Mouse (Mus musculus) embryonic facial prominence, embryonic 15.5 days (tissue): ENCODE data around the gene Fgf18. TPM values are rescaled to one million over a fixed set of nuclear protein-coding genes. Genes with fewer than 3 reads are reported as not detected.

ENCODE experiments used
- ATAC-seq: fragments of 200-750 bp; cut with Nextera tagmentation; 2 replicates; pipeline ENCODE4 v1.8.0; 2017; ENCODE audit warnings: low read depth, moderate TSS enrichment; ENCODE audit not compliant: insufficient number of reproducible peaks, low FRiP score, low TSS enrichment
- H3K27ac ChIP-seq: fragments of 300-500 bp; sonication (generic); replicated peaks from 2 replicates; pipeline ENCODE4 v1.5.1; 2015; ENCODE audit warnings: mild to moderate bottlenecking, inconsistent platforms
- H3K27me3 ChIP-seq: fragments of 300-500 bp; sonication (generic); 2 replicates; pipeline ENCODE4 v1.6.1; 2015; ENCODE audit warnings: inconsistent platforms
- H3K36me3 ChIP-seq: fragments of 300-500 bp; sonication (generic); 2 replicates; pipeline ENCODE4 v1.6.1; 2015; ENCODE audit warnings: mild to moderate bottlenecking, inconsistent platforms
- H3K4me1 ChIP-seq: fragments of 300-500 bp; sonication (generic); 2 replicates; pipeline ENCODE4 v1.6.1; 2015; ENCODE audit warnings: inconsistent platforms
- H3K4me2 ChIP-seq: fragments of 300-500 bp; sonication (generic); replicated peaks from 2 replicates; pipeline ENCODE4 v1.6.1; 2015; ENCODE audit warnings: mild to moderate bottlenecking, inconsistent platforms
- H3K4me3 ChIP-seq: fragments of 300-500 bp; sonication (generic); replicated peaks from 2 replicates; pipeline ENCODE4 v1.5.1; 2015; ENCODE audit warnings: mild to moderate bottlenecking, inconsistent platforms
- H3K9ac ChIP-seq: fragments of 300-500 bp; sonication (generic); 2 replicates; pipeline ENCODE4 v1.6.1; 2015; ENCODE audit warnings: inconsistent platforms
- H3K9me3 ChIP-seq: fragments of 300-500 bp; sonication (generic); replicated peaks from 2 replicates; pipeline ENCODE4 v1.6.1; 2016; ENCODE audit warnings: inconsistent platforms
- WGBS: fragments of 180-500 bp; shearing (Covaris S2); methylation state at CpG from one replicate; pipeline ENCODE4 v1.1.7; 2015; 5-methylcytosine and 5-hydroxymethylcytosine counted together
- polyA plus RNA-seq: library from polyadenylated mRNA; unstranded; fragments of >200 nt; fragmentation: Nextera tagmentation; extraction: Ambion mirVana; gene quantifications from 2 replicates; pipeline ENCODE4 v1.2.1, GENCODE M21; 2015

Gene Fgf18
- polyA plus RNA-seq, 1 experiment from 2014 or later: 10.3 TPM

- Histone ChIP-seq H3K27ac (peak within 1 kb of the TSS; percentile 97), H3K4me3 (peak within 1 kb of the TSS; percentile 99), H3K9ac (peak within 1 kb of the TSS; percentile 98), H3K4me1 (peaks cover 14% of the 10 kb centered on the region), H3K4me2 (peak within 1 kb of the TSS; percentile 73), H3K27me3 (no peaks in the 10 kb centered on the region), H3K9me3 (no peaks in the 10 kb centered on the region), H3K36me3 (peaks cover 15% of the 10 kb centered on the region)
- 3% methylated on average over 49 of the region's 49 CpGs for WGBS
- ATAC-seq: peak; percentile 98
Observed at GRCm38 (mm10) chr11:33162998-33163506, 15.9 kb upstream of the Fgf18 start, which contains the start of gene Npm1. TSS of gene Npm1 (minus strand) at chr11:33163206.

- Histone ChIP-seq H3K9ac (peak overlapping the region; percentile 98), H3K4me1 (peaks cover 14% of the 10 kb centered on the region), H3K36me3 (peaks cover 21% of the 10 kb centered on the region), H3K27me3 (no peaks in the 10 kb centered on the region), H3K9me3 (no peaks in the 10 kb centered on the region), H3K27ac (peak overlapping the region; percentile 97), H3K4me2 (peak overlapping the region; percentile 73), H3K4me3 (peak overlapping the region; percentile 99)
- WGBS: 2% methylated on average over 52 of the region's 53 CpGs
- ATAC-seq: peak; percentile 61
Observed at GRCm38 (mm10) chr11:33162211-33162997, 15.2 kb upstream of the Fgf18 start.

- H3K36me3 ChIP-seq: peaks cover 36% of the 10 kb centered on the region
- no peaks in the 10 kb centered on the region for H3K27me3 ChIP-seq
- peaks cover 14% of the 10 kb centered on the region for H3K4me1 ChIP-seq
- H3K9ac ChIP-seq: no peak overlapping the region
- H3K9me3 ChIP-seq: no peaks in the 10 kb centered on the region
- 86% methylated on average over 3 of the region's 3 CpGs for WGBS
- H3K27ac ChIP-seq: no peak overlapping the region
- H3K4me3 ChIP-seq: no peak overlapping the region
- H3K4me2 ChIP-seq: no peak overlapping the region
- no peak for ATAC-seq
Observed at GRCm38 (mm10) chr11:33159741-33160140, 12.5 kb upstream of the Fgf18 start.

GRCm38 (mm10) chr11:33157453-33158196 lies 10.4 kb upstream of the Fgf18 start:
- H3K9ac ChIP-seq: no peak overlapping the region
- no peak overlapping the region for H3K4me3 ChIP-seq
- no peak for ATAC-seq
- no peak overlapping the region for H3K27ac ChIP-seq
- WGBS: 67% methylated on average over 2 of the region's 2 CpGs
- H3K9me3 ChIP-seq: no peaks in the 10 kb centered on the region
- peaks cover 43% of the 10 kb centered on the region for H3K36me3 ChIP-seq
- no peak overlapping the region for H3K4me2 ChIP-seq
- peaks cover 14% of the 10 kb centered on the region for H3K4me1 ChIP-seq
- no peaks in the 10 kb centered on the region for H3K27me3 ChIP-seq

- no peak for ATAC-seq
- peaks cover 9% of the 10 kb centered on the region for H3K4me1 ChIP-seq
- no peaks in the 10 kb centered on the region for H3K27me3 ChIP-seq
- H3K36me3 ChIP-seq: peaks cover 50% of the 10 kb centered on the region
- H3K4me2 ChIP-seq: no peak overlapping the region
- WGBS: 79% methylated on average over 4 of the region's 4 CpGs
- H3K9ac ChIP-seq: no peak overlapping the region
- no peak overlapping the region for H3K27ac ChIP-seq
- no peaks in the 10 kb centered on the region for H3K9me3 ChIP-seq
- H3K4me3 ChIP-seq: no peak overlapping the region
Observed at GRCm38 (mm10) chr11:33156436-33157015, 9.3 kb upstream of the Fgf18 start.

- ATAC-seq: no peak
- H3K27me3 ChIP-seq: no peaks in the 10 kb centered on the region
- H3K4me2 ChIP-seq: no peak overlapping the region
- no peaks in the 10 kb centered on the region for H3K9me3 ChIP-seq
- 79% methylated on average over 3 of the region's 3 CpGs for WGBS
- no peaks in the 10 kb centered on the region for H3K4me1 ChIP-seq
- no peak overlapping the region for H3K9ac ChIP-seq
- no peak overlapping the region for H3K27ac ChIP-seq
- H3K36me3 ChIP-seq: peaks cover 51% of the 10 kb centered on the region
- H3K4me3 ChIP-seq: no peak overlapping the region
Observed at GRCm38 (mm10) chr11:33154459-33154858, 7.3 kb upstream of the Fgf18 start.

- no peaks in the 10 kb centered on the region for H3K27me3 ChIP-seq
Observed at GRCm38 (mm10) chr11:33152997-33153396, 5.8 kb upstream of the Fgf18 start.

GRCm38 (mm10) chr11:33151780-33152145 lies 4.6 kb upstream of the Fgf18 start:
- Histone ChIP-seq H3K4me1 (peaks cover 15% of the 10 kb centered on the region), H3K9ac (no peak overlapping the region), H3K4me2 (no peak overlapping the region), H3K4me3 (no peak overlapping the region), H3K27me3 (no peaks in the 10 kb centered on the region), H3K9me3 (no peaks in the 10 kb centered on the region), H3K27ac (no peak overlapping the region), H3K36me3 (peaks cover 40% of the 10 kb centered on the region)
- ATAC-seq: no peak
- 78% methylated on average over 4 of the region's 4 CpGs for WGBS

More at GRCm38 (mm10) chr11:33152997-33153396, 5.8 kb upstream of the Fgf18 start:
- no peaks in the 10 kb centered on the region for H3K9me3 ChIP-seq
- no peak for ATAC-seq
- H3K27ac ChIP-seq: no peak overlapping the region
- H3K4me1 ChIP-seq: peaks cover 4% of the 10 kb centered on the region
- no peak overlapping the region for H3K4me3 ChIP-seq
- no peak overlapping the region for H3K4me2 ChIP-seq
- WGBS: 87% methylated on average over 1 of the region's 1 CpGs
- H3K36me3 ChIP-seq: peaks cover 49% of the 10 kb centered on the region
- no peak overlapping the region for H3K9ac ChIP-seq

- Histone ChIP-seq H3K9ac (no peak overlapping the region), H3K4me2 (no peak overlapping the region), H3K4me3 (no peak overlapping the region), H3K4me1 (peaks cover 19% of the 10 kb centered on the region), H3K27me3 (no peaks in the 10 kb centered on the region), H3K36me3 (peaks cover 35% of the 10 kb centered on the region), H3K9me3 (no peaks in the 10 kb centered on the region), H3K27ac (no peak overlapping the region)
- ATAC-seq: no peak
- WGBS: 75% methylated on average over 3 of the region's 3 CpGs
Observed at GRCm38 (mm10) chr11:33151128-33151779, 4.1 kb upstream of the Fgf18 start.

- Histone ChIP-seq H3K9ac (no peak overlapping the region), H3K4me1 (peaks cover 28% of the 10 kb centered on the region), H3K4me2 (no peak overlapping the region), H3K27me3 (no peaks in the 10 kb centered on the region), H3K9me3 (no peaks in the 10 kb centered on the region), H3K36me3 (peaks cover 32% of the 10 kb centered on the region), H3K27ac (no peak overlapping the region), H3K4me3 (no peak overlapping the region)
- no peak for ATAC-seq
Observed at GRCm38 (mm10) chr11:33150364-33150763, 3.2 kb upstream of the Fgf18 start.

- no peaks in the 10 kb centered on the region for H3K9me3 ChIP-seq
- peaks cover 37% of the 10 kb centered on the region for H3K4me1 ChIP-seq
- peaks cover 27% of the 10 kb centered on the region for H3K36me3 ChIP-seq
- no peak overlapping the region for H3K4me3 ChIP-seq
- H3K4me2 ChIP-seq: no peak overlapping the region
- H3K27ac ChIP-seq: no peak overlapping the region
- H3K9ac ChIP-seq: no peak overlapping the region
- no peak for ATAC-seq
- peaks cover 7% of the 10 kb centered on the region for H3K27me3 ChIP-seq
Observed at GRCm38 (mm10) chr11:33149453-33149852, 2.3 kb upstream of the Fgf18 start.
